Mouse (Mus musculus) brain, embryonic 14.5 days (tissue): ENCODE results near the gene Nxpe4.

Experiments used
- CTCF ChIP-seq: fragments of 200-500 bp; IDR thresholded peaks from 2 replicates; pipeline ENCODE4 v1.5.1; 2012; ENCODE audit warnings: inconsistent platforms, mild to moderate bottlenecking, moderate library complexity, borderline replicate concordance; ENCODE audit not compliant: insufficient read depth, insufficient read length; ENCODE audit errors: extremely low read depth
- POLR2A ChIP-seq: fragments of 200-500 bp; IDR thresholded peaks from 2 replicates; pipeline ENCODE4 v1.6.1; 2012; ENCODE audit warnings: mild to moderate bottlenecking, inconsistent platforms, borderline replicate concordance; ENCODE audit not compliant: poor library complexity, insufficient read depth, insufficient read length, severe bottlenecking; ENCODE audit errors: extremely low read depth

DNA sequence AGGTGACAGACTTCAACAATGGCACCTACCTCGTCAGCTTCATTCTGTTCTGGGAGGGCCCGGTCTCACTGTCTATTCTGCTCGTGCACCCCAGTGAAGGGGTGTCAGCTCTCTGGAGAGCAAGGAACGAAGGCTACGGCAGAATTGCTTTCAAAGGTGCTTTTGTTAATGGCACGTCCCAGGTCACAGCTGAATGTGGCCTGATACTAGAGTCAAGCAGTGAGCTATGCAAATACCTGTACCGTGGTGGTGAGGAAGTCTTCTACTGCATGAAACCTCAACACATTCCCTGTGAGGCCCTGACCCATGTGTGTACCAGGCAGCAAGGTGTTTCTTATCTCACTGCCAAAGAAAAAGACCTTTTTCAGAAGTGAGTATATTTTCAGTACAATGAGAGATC, 258.6 kb downstream of the Nxpe4 start:
- TF ChIP-seq CTCF (no peak), POLR2A (no peak)
